Mouse (Mus musculus): Measurements from ENCODE around the gene Mdfi. TPM values are rescaled to one million over a fixed set of nuclear protein-coding genes. Genes with fewer than 3 reads are reported as not detected.
A peak's percentile ranks its signal among the peaks of the same experiment; 100 is the strongest.

Mdfi gene
- polyA plus RNA-seq, 1 experiment from 2014 or later, result 0.84 TPM

DNA sequence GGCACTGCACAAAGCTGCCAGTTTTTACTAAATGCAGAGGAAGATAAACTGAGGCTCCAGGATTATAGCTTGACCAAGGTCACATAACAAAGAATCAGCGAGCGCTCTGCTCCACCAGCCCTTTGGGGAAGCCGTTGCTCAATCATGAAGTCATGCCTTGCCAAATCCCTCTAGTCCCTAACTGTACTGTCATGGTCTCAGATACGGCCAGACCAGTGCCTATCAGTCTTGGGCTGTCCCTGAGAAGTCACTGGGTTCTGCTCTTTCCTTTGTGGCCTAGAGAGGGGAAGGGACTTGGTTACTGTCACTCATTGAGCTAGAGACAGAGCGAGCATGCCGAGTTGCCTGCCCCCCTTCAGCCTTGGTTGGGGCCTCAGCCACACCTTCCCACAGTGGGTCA is 50.1 kb downstream of the Mdfi start:
- no peaks in the 10 kb centered on the region for H3K27me3 ChIP-seq (ENCODE audit: control insufficient read depth, insufficient read depth, low read depth, low read length)
- peak; percentile 74 for ATAC-seq (ENCODE audit: low read depth)
- H3K36me3 ChIP-seq (ENCODE audit: control insufficient read depth, insufficient read depth), result no peaks in the 10 kb centered on the region
- no peak overlapping the region for H3K4me3 ChIP-seq (ENCODE audit: low read depth, low read length)
- no peak overlapping the region for H3K9ac ChIP-seq (ENCODE audit: low read depth, low read length)
- H3K4me1 ChIP-seq (ENCODE audit: control insufficient read depth, low read depth, low read length), result peaks cover 6% of the 10 kb centered on the region
- no peaks in the 10 kb centered on the region for H3K9me3 ChIP-seq (replicated peaks; ENCODE audit: control insufficient read depth, low read length)
- 24% methylated on average over 6 of the region's 6 CpGs for WGBS (ENCODE audit: insufficient replicate concordance)
- no peak overlapping the region for H3K27ac ChIP-seq (ENCODE audit: low read length)
- no peak overlapping the region for H3K4me2 ChIP-seq (ENCODE audit: low read depth, low read length)

DNA sequence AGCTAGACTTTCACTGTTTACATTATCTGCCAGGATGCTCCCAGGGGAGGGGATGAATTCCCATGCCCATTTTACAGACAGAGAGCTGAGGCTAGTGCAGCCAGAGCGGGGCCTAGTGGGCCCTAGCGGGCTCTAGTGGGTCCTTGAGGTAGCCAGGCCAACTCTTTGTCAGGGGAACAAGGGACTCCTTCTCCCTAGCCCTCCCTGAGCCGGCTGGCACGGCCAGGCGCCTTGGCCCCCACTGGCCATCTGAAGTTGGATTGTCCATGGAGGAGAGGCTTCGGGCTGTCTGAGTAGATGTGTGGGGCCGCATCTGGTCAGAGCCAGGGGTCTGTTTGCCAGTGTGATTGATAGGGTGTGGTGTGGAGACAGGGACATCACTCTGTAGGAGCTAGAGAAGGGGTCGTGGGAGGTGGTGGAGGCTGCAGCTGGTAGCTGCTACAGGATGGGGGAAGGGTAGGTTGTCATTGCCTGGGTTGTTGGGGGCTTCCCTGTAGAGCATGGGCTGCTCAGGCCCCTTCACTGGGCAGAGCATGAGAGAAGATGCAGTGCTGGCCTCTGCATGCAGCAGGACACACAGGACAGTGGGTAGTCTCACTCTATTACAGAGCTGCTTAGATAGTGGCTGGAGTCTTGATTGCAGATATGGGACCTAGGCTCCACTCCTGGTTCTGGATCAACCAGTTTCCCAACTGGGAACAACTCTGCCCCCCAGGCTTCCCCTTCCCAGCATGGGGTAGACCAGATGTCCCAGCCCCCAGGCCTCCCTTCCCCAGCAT is 50.9 kb downstream of the Mdfi start:
- Histone ChIP-seq H3K4me3 (ENCODE audit: low read depth, low read length) (no peak overlapping the region), H3K36me3 (ENCODE audit: control insufficient read depth, insufficient read depth) (no peaks in the 10 kb centered on the region), H3K27ac (ENCODE audit: low read length) (no peak overlapping the region), H3K4me1 (ENCODE audit: control insufficient read depth, low read depth, low read length) (peaks cover 6% of the 10 kb centered on the region), H3K9me3 (replicated peaks; ENCODE audit: control insufficient read depth, low read length) (no peaks in the 10 kb centered on the region), H3K9ac (ENCODE audit: low read depth, low read length) (no peak overlapping the region), H3K27me3 (ENCODE audit: control insufficient read depth, insufficient read depth, low read depth, low read length) (no peaks in the 10 kb centered on the region), H3K4me2 (ENCODE audit: low read depth, low read length) (no peak overlapping the region)
- WGBS (ENCODE audit: insufficient replicate concordance), result 57% methylated on average over 8 of the region's 8 CpGs
- no peak for ATAC-seq (ENCODE audit: low read depth)

DNA sequence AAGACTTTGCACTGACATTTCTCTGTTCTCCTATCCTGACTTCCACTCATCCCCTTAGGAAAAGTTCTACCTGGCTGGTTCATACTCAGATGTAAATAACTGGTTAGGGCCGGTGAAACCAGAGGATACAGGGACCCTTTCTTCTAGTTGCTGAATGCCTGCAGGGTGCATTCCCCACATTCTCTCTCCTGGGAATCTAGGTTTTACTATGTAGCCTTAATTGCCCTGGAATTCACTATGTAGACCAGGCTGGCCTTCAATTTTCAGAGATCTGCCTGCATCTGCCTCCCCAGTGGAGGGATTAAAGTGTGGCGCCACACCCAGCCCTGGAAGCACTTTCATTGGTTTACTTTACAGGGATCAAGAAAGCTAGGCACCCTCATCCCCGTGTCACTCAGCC is 52.0 kb downstream of the Mdfi start:
- no peaks in the 10 kb centered on the region for H3K27me3 ChIP-seq (ENCODE audit: control insufficient read depth, insufficient read depth, low read depth, low read length)
- H3K9me3 ChIP-seq (replicated peaks; ENCODE audit: control insufficient read depth, low read length), result no peaks in the 10 kb centered on the region
- 72% methylated on average over 3 of the region's 3 CpGs for WGBS (ENCODE audit: insufficient replicate concordance)
- no peak for ATAC-seq (ENCODE audit: low read depth)
- no peak overlapping the region for H3K27ac ChIP-seq (ENCODE audit: low read length)
- H3K9ac ChIP-seq (ENCODE audit: low read depth, low read length), result no peak overlapping the region
- H3K4me2 ChIP-seq (ENCODE audit: low read depth, low read length), result no peak overlapping the region
- no peaks in the 10 kb centered on the region for H3K36me3 ChIP-seq (ENCODE audit: control insufficient read depth, insufficient read depth)
- H3K4me3 ChIP-seq (ENCODE audit: low read depth, low read length), result no peak overlapping the region
- peaks cover 6% of the 10 kb centered on the region for H3K4me1 ChIP-seq (ENCODE audit: control insufficient read depth, low read depth, low read length)

DNA sequence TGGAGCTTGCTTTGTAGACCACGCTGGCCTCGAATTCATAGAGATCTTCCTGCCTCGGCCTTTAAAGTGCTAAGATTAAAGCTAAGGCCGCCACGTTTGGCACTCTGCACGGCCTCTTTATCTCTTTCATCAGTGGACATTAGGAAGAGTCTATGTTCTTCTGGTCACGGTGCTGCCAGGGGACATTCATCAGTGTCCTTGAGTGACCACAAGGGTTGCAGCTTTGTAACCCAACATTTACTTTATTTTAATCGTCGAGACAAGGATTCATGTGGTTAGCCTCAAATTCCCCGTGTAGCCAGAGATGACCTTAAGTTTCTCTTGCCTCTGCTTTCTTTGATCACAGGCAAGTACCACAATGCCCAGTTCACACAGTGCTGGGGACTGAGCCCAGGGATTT is 54.0 kb downstream of the Mdfi start:
- Histone ChIP-seq H3K27me3 (ENCODE audit: control insufficient read depth, insufficient read depth, low read depth, low read length) (no peaks in the 10 kb centered on the region), H3K27ac (ENCODE audit: low read length) (no peak overlapping the region), H3K36me3 (ENCODE audit: control insufficient read depth, insufficient read depth) (no peaks in the 10 kb centered on the region), H3K9ac (ENCODE audit: low read depth, low read length) (no peak overlapping the region), H3K4me3 (ENCODE audit: low read depth, low read length) (no peak overlapping the region), H3K4me2 (ENCODE audit: low read depth, low read length) (no peak overlapping the region), H3K9me3 (replicated peaks; ENCODE audit: control insufficient read depth, low read length) (no peaks in the 10 kb centered on the region), H3K4me1 (ENCODE audit: control insufficient read depth, low read depth, low read length) (peaks cover 12% of the 10 kb centered on the region)
- no peak for ATAC-seq (ENCODE audit: low read depth)
- WGBS (ENCODE audit: insufficient replicate concordance), result 46% methylated on average over 10 of the region's 10 CpGs

DNA sequence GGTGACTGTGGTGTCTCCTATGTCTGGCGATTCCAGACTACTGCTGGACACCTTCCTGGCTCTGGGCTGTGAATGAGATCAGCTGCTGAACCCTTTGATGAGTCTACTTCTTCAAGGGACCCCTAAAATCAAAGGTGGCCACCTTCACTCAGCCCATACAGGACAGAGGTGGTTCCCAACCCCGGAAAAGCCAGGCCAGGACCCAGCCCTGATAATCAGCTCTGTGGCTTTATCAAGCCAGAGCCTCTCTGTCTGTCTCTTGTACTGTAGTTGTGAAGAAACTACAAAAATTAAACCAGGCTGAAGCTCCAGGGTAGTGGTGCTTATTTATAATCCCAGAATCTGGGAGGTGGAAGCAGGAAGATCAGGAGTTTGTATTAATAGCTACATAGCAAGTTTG is 57.4 kb downstream of the Mdfi start:
- no peak for ATAC-seq (ENCODE audit: low read depth)
- H3K4me1 ChIP-seq (ENCODE audit: control insufficient read depth, low read depth, low read length), result peaks cover 7% of the 10 kb centered on the region
- H3K4me2 ChIP-seq (ENCODE audit: low read depth, low read length), result no peak overlapping the region
- no peaks in the 10 kb centered on the region for H3K27me3 ChIP-seq (ENCODE audit: control insufficient read depth, insufficient read depth, low read depth, low read length)
- no peaks in the 10 kb centered on the region for H3K9me3 ChIP-seq (replicated peaks; ENCODE audit: control insufficient read depth, low read length)
- H3K4me3 ChIP-seq (ENCODE audit: low read depth, low read length), result no peak overlapping the region
- H3K27ac ChIP-seq (ENCODE audit: low read length), result no peak overlapping the region
- no peaks in the 10 kb centered on the region for H3K36me3 ChIP-seq (ENCODE audit: control insufficient read depth, insufficient read depth)
- H3K9ac ChIP-seq (ENCODE audit: low read depth, low read length), result no peak overlapping the region
- WGBS (ENCODE audit: insufficient replicate concordance), result 23% methylated on average over 2 of the region's 2 CpGs

DNA sequence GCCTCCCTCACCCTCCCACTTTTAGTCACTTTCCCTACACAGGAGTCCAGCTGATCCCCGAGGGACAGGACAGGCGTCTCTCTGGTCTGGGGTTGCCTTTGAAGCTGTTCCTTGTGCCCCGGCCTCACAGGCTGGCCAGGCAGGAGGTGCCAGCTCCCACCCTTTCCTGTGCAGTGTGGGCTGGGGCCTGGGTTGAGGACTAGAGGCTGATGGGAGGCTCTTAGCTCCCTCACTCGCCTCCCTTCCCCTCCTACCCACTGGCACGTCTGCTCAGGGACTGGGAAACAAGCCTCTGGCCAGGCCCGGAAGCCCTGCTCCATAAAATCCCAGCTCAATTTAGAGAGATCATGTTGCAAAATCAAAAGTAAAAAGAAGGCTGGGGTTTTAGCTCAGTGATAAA is 60.9 kb downstream of the Mdfi start:
- no peak for ATAC-seq (ENCODE audit: low read depth)
- H3K9ac ChIP-seq (ENCODE audit: low read depth, low read length), result no peak overlapping the region
- no peak overlapping the region for H3K27ac ChIP-seq (ENCODE audit: low read length)
- peaks cover 10% of the 10 kb centered on the region for H3K4me1 ChIP-seq (ENCODE audit: control insufficient read depth, low read depth, low read length)
- H3K9me3 ChIP-seq (replicated peaks; ENCODE audit: control insufficient read depth, low read length), result no peaks in the 10 kb centered on the region
- H3K4me3 ChIP-seq (ENCODE audit: low read depth, low read length), result no peak overlapping the region
- no peak overlapping the region for H3K4me2 ChIP-seq (ENCODE audit: low read depth, low read length)
- WGBS (ENCODE audit: insufficient replicate concordance), result 46% methylated on average over 6 of the region's 6 CpGs
- H3K36me3 ChIP-seq (ENCODE audit: control insufficient read depth, insufficient read depth), result no peaks in the 10 kb centered on the region
- H3K27me3 ChIP-seq (ENCODE audit: control insufficient read depth, insufficient read depth, low read depth, low read length), result no peaks in the 10 kb centered on the region

DNA sequence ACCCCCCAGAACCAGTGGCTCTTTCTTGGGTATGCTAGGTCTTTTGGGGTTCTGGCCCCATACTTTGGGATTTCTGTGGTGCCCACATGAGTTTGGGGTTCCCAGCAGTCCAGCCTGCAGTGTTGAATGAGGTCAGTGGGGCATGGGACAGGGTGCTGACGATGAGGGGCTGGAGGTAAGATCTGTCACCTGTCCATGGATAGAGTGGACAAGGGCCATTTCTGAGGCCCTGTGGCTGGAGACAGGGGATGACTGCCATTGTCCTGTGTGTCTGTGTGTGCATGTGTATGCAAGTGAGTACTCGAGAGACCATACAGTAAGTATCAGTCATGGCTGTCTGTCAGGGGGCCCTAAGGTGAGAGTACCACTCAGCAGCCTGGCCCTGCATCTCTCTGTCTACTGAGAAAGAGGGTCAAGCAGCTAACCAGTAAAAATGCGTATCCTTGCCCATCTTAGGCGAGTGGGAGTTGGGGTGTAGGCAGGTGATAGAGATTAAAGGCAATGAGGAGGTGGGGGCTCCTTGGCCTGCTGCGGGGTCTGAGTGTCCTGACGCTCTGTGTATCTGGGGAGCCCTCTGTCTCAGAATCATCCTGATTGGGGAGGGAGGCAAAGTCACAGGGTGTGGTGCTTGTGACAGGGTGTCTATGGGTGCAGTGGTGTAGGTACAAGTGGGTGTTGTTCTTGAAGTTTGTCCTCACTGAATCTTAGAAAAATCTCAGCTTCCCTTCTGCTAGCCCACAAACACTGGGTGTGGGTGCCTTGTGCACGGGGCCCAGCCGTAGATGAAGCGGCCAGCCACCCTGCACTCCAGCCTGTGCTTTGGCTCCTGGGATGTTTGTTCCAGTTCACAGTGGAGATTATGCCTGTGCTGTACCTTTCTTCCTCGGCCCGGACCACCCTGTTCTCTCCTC is 64.8 kb downstream of the Mdfi start:
- 68% methylated on average over 11 of the region's 11 CpGs for WGBS (ENCODE audit: insufficient replicate concordance)
- H3K4me2 ChIP-seq (ENCODE audit: low read depth, low read length), result no peak overlapping the region

DNA sequence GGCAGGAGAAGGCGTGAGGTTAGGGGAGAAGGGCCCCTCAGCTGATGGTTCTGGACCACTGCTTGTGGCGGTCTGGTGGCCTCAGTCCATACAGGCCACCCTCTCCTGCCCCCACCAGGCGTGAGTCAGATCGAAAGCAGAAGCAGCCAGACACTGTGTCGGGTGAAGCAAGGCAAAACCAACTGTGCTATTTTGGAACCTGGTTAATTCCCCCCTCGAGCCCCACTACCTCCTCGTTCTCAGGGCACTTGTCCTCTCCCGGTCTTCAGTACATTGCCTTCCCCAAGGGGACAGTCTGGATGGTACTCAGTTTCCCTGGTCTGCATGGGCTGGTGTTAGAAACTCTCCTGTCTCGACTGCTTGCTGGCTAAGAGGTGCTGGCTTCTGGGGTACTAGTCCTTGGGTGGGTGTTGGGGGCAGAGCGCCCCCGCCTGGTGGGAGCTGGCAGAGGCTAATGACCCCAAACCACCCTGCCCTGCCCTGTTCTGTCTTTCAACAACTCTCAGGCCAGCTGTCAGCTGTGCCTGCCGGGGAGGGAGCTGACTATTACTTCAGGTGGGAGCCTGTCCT is 65.7 kb downstream of the Mdfi start:
- Histone ChIP-seq H3K4me1 (ENCODE audit: control insufficient read depth, low read depth, low read length) (peaks cover 20% of the 10 kb centered on the region), H3K36me3 (ENCODE audit: control insufficient read depth, insufficient read depth) (no peaks in the 10 kb centered on the region), H3K9ac (ENCODE audit: low read depth, low read length) (no peak overlapping the region), H3K27me3 (ENCODE audit: control insufficient read depth, insufficient read depth, low read depth, low read length) (no peaks in the 10 kb centered on the region), H3K9me3 (replicated peaks; ENCODE audit: control insufficient read depth, low read length) (no peaks in the 10 kb centered on the region), H3K27ac (ENCODE audit: low read length) (peak overlapping the region; percentile 45), H3K4me3 (ENCODE audit: low read depth, low read length) (no peak overlapping the region), H3K4me2 (ENCODE audit: low read depth, low read length) (peak overlapping the region; percentile 21; the same call in 1 of the 2 replicates)
- peak; percentile 45 for ATAC-seq (ENCODE audit: low read depth)
- WGBS (ENCODE audit: insufficient replicate concordance), result 9% methylated on average over 12 of the region's 12 CpGs

More for the DNA sequence above, 64.8 kb downstream of the Mdfi start:
- Histone ChIP-seq H3K9ac (ENCODE audit: low read depth, low read length) (no peak overlapping the region), H3K27ac (ENCODE audit: low read length) (no peak overlapping the region), H3K27me3 (ENCODE audit: control insufficient read depth, insufficient read depth, low read depth, low read length) (no peaks in the 10 kb centered on the region), H3K4me1 (ENCODE audit: control insufficient read depth, low read depth, low read length) (peaks cover 20% of the 10 kb centered on the region), H3K36me3 (ENCODE audit: control insufficient read depth, insufficient read depth) (no peaks in the 10 kb centered on the region), H3K9me3 (replicated peaks; ENCODE audit: control insufficient read depth, low read length) (no peaks in the 10 kb centered on the region), H3K4me3 (ENCODE audit: low read depth, low read length) (no peak overlapping the region)
- ATAC-seq (ENCODE audit: low read depth), result no peak

All from liver, embryonic 16.5 days (tissue).